12 mouse cellular contexts compared by ENCODE assay signal in genomic region chr6:115344101-115344500, GRCm38 (mm10). TPM values are rescaled to one million over a fixed set of nuclear protein-coding genes. Genes with fewer than 3 reads are reported as not detected.
DNase-seq lines count a peak whose midpoint lies in the region; ATAC-seq and TF ChIP-seq lines count a peak whose summit lies in the region.
"Had no signal": no experiment of that assay in that cellular context is flagged by ENCODE, and none has a peak within 500 bp of the region (broad histone marks: within the 10 kb centered on the region; RNA-seq: fewer than 3 reads in every experiment).

No protein-coding gene starts in this region.

- H3K27ac ChIP-seq in heart, adult 2 months = peak overlapping the region; percentile 70
- no peak overlapping the region for H3K27ac ChIP-seq in lung, postnatal 0 days (ENCODE audit: low read length)
- H3K27ac ChIP-seq in heart, embryonic 16.5 days (ENCODE audit: low read length) = no peak overlapping the region
- H3K27ac ChIP-seq in liver, postnatal 0 days (ENCODE audit: low read depth) = 0 out of 2 replicates have a peak overlapping the region, but pooled peaks have one; percentile 13
- H3K27ac ChIP-seq: hindbrain, postnatal 0 days; midbrain, embryonic 13.5 days had no signal

- intact Hi-C loops in heart, adult 2 months (cut with DNase I) = loop anchor here (2.0 kb wide), 2 partner anchors 25 to 71 kb away; no protein-coding TSS in a partner anchor
- intact Hi-C loops in heart, postnatal 25 days (cut with DNase I) = loop anchor here (5.0 kb wide), 2 partner anchors 72 to 112 kb away; no protein-coding TSS in a partner anchor
- intact Hi-C loops in left cerebral cortex, postnatal 36 days (cut with DNase I) = no loop called here

- H3K9ac ChIP-seq in heart, adult 2 months (ENCODE audit: low read depth, low read length) = no peak overlapping the region
- H3K9ac ChIP-seq in lung, postnatal 0 days (replicated peaks; ENCODE audit: low read depth) = no peak overlapping the region
- H3K9ac ChIP-seq in heart, embryonic 16.5 days (ENCODE audit: low read length) = no peak overlapping the region
- no peak overlapping the region for H3K9ac ChIP-seq in liver, postnatal 0 days (replicated peaks)
- H3K9ac ChIP-seq: midbrain, embryonic 13.5 days had no signal

- peak overlapping the region; percentile 3; the same call in 1 of the 2 replicates for H3K4me2 ChIP-seq in lung, postnatal 0 days (replicated peaks; ENCODE audit: low read depth, low read length)
- H3K4me2 ChIP-seq in heart, embryonic 16.5 days (ENCODE audit: low read depth, low read length) = peak overlapping the region; percentile 26; the same call in 1 of the 2 replicates
- H3K4me2 ChIP-seq in liver, postnatal 0 days (ENCODE audit: low read depth, low read length) = peak overlapping the region; percentile 42
- H3K4me2 ChIP-seq: midbrain, embryonic 13.5 days had no signal

- no peaks in the 10 kb centered on the region for H3K9me3 ChIP-seq in lung, postnatal 0 days (ENCODE audit: low read length)
- peaks cover 2% of the 10 kb centered on the region; the same call in 1 of the 2 replicates for H3K9me3 ChIP-seq in heart, embryonic 16.5 days (replicated peaks; ENCODE audit: control insufficient read depth, low read length)
- H3K9me3 ChIP-seq in liver, postnatal 0 days (ENCODE audit: low read length) = no peaks in the 10 kb centered on the region
- H3K9me3 ChIP-seq: midbrain, embryonic 13.5 days had no signal

- no peak; the same call in 1 of the 2 replicates for TF ChIP-seq POLR2A in heart, adult 2 months (IDR thresholded peaks at IDR 0.05; ENCODE audit: insufficient read depth, low read depth, low read length)

- no peaks in the 10 kb centered on the region for H3K79me2 ChIP-seq in heart, adult 2 months (replicated peaks; ENCODE audit: control insufficient read depth, insufficient read depth, low read length)

- no peak for TF ChIP-seq CTCF in heart, adult 2 months (IDR thresholded peaks at IDR 0.05)
- no peak for TF ChIP-seq CTCF in lung, postnatal 0 days (IDR thresholded peaks at IDR 0.05)
- no peak for TF ChIP-seq CTCF in liver, postnatal 0 days (IDR thresholded peaks at IDR 0.05; ENCODE audit: low read depth)

- H3K27me3 ChIP-seq in heart, adult 2 months (ENCODE audit: control insufficient read depth, insufficient read depth, low read length) = no peaks in the 10 kb centered on the region
- no peaks in the 10 kb centered on the region for H3K27me3 ChIP-seq in lung, postnatal 0 days (replicated peaks; ENCODE audit: insufficient read depth, low read length)
- no peaks in the 10 kb centered on the region for H3K27me3 ChIP-seq in heart, embryonic 16.5 days (ENCODE audit: control insufficient read depth, insufficient read depth, low read length)
- no peaks in the 10 kb centered on the region for H3K27me3 ChIP-seq in liver, postnatal 0 days (ENCODE audit: insufficient read depth, low read length)

- WGBS in heart, adult 2 months = 31% methylated on average over 10 of the region's 10 CpGs
- WGBS in lung, postnatal 0 days = 32% methylated on average over 10 of the region's 10 CpGs
- 37% methylated on average over 10 of the region's 10 CpGs for WGBS in heart, embryonic 16.5 days
- 32% methylated on average over 10 of the region's 10 CpGs for WGBS in liver, postnatal 0 days (ENCODE audit: insufficient replicate concordance)

- H3K4me3 ChIP-seq in heart, adult 2 months = peak overlapping the region; percentile 17
- no peak overlapping the region for H3K4me3 ChIP-seq in lung, postnatal 0 days (ENCODE audit: low read depth, low read length)
- no peak overlapping the region for H3K4me3 ChIP-seq in heart, embryonic 16.5 days (ENCODE audit: low read length)
- no peak overlapping the region for H3K4me3 ChIP-seq in liver, postnatal 0 days (ENCODE audit: low read depth, low read length)
- H3K4me3 ChIP-seq: midbrain, embryonic 13.5 days had no signal

- H3K4me1 ChIP-seq in heart, adult 2 months (ENCODE audit: control insufficient read depth, insufficient read depth, low read length) = peaks cover 3% of the 10 kb centered on the region
- H3K4me1 ChIP-seq in lung, postnatal 0 days (ENCODE audit: insufficient read depth, low read depth, low read length) = no peaks in the 10 kb centered on the region; the same call in 1 of the 2 replicates
- no peaks in the 10 kb centered on the region for H3K4me1 ChIP-seq in heart, embryonic 16.5 days (ENCODE audit: control insufficient read depth, insufficient read depth, low read length)
- H3K4me1 ChIP-seq in liver, postnatal 0 days (ENCODE audit: insufficient read depth) = peaks cover 3% of the 10 kb centered on the region; the same call in 1 of the 2 replicates

- no peak for TF ChIP-seq EP300 in heart, adult 2 months (IDR thresholded peaks at IDR 0.05; ENCODE audit: insufficient read depth, low read depth, low read length)
- no peak for TF ChIP-seq EP300 in lung, postnatal 0 days (IDR thresholded peaks at IDR 0.05)
- no peak for TF ChIP-seq EP300 in liver, postnatal 0 days (IDR thresholded peaks at IDR 0.05; ENCODE audit: low read depth)

- no peak for ATAC-seq in lung, postnatal 0 days
- ATAC-seq in heart, embryonic 16.5 days (replicated peaks; ENCODE audit: extremely low read depth, insufficient read depth, low FRiP score) = no peak
- ATAC-seq in liver, postnatal 0 days = no peak
- ATAC-seq: hindbrain, postnatal 0 days; midbrain, embryonic 13.5 days had no signal

- peak; percentile 26 to 29 for DNase-seq in heart, adult 2 months
- no peak for DNase-seq in heart, postnatal 25 days (ENCODE audit: low spot score)
- DNase-seq in lung, postnatal 0 days (ENCODE audit: low spot score) = no peak
- DNase-seq in lung, postnatal 14 days = no peak
- no peak for DNase-seq in liver, postnatal 0 days
- DNase-seq in left cerebral cortex, postnatal 36 days (ENCODE audit: low spot score in 2 of 2) = no peak
- DNase-seq in urinary bladder, adult 18-20 months (ENCODE audit: low spot score in 2 of 2) = no peak
- DNase-seq: adrenal gland, adult 8-10 months; thymus, adult 2 months had no signal

- no peaks in the 10 kb centered on the region; the same call in 1 of the 2 replicates for H3K36me3 ChIP-seq in heart, adult 2 months (ENCODE audit: control insufficient read depth, insufficient read depth, low read length)
- no peaks in the 10 kb centered on the region for H3K36me3 ChIP-seq in lung, postnatal 0 days (ENCODE audit: insufficient read depth, low read length)
- H3K36me3 ChIP-seq in heart, embryonic 16.5 days (ENCODE audit: control insufficient read depth, insufficient read depth) = no peaks in the 10 kb centered on the region
- no peaks in the 10 kb centered on the region for H3K36me3 ChIP-seq in liver, postnatal 0 days (replicated peaks; ENCODE audit: insufficient read depth, low read length)
- H3K36me3 ChIP-seq: midbrain, embryonic 13.5 days had no signal

RNA-seq across cellular contexts. Expression of gene Pparg, which starts 16.6 kb away (rescaled TPM):
- 10 to 100 TPM; 11.6 to 11.7 TPM for total RNA-seq in heart, adult 2 months (2021)
- polyA plus RNA-seq in heart, adult 2 months (2012; rRNA removed) = 12.4 and 15.7 TPM in 2 replicates
- 10 to 100 TPM; 10.9 to 11.1 TPM for total RNA-seq in heart, postnatal 25 days (2021)
- 6.7 and 7.7 TPM in 2 replicates for polyA plus RNA-seq in lung, postnatal 0 days (2015; fragmentation: Nextera tagmentation; extraction: Ambion mirVana)
- 4.0 and 4.3 TPM in 2 replicates for polyA plus RNA-seq in heart, embryonic 16.5 days (2015; fragmentation: Nextera tagmentation; extraction: Ambion mirVana)
- polyA plus RNA-seq in liver, postnatal 0 days (2015; fragmentation: Nextera tagmentation; extraction: Ambion mirVana) = 4.9 and 5.1 TPM in 2 replicates
- 1 to 10 TPM; 6.6 to 8.7 TPM for total RNA-seq in left cerebral cortex, postnatal 36 days (2021)

Comparison
In these comparisons a context has a peak if more than half of its experiments do, and no peak if none do; other contexts are left out.
1. DNase-seq: peak in heart, adult 2 months (2 of 2); none in heart, postnatal 25 days (single experiment), lung, postnatal 0 days (single experiment), lung, postnatal 14 days (single experiment), liver, postnatal 0 days (single experiment), left cerebral cortex, postnatal 36 days (0 of 2) and urinary bladder, adult 18-20 months (0 of 2).
2. H3K27ac ChIP-seq: peak in heart, adult 2 months (single experiment) and liver, postnatal 0 days (single experiment); none in lung, postnatal 0 days (single experiment) and heart, embryonic 16.5 days (single experiment).
3. Peak in every context shown above with its lines, with median percentiles within 50 percentile points of each other: H3K4me2 ChIP-seq.